Mouse (Mus musculus) testis, adult 2 months (tissue): ENCODE data around the gene Lgals1.

Source experiments
- CTCF ChIP-seq: fragments of 200-500 bp; IDR thresholded peaks from 2 replicates; pipeline ENCODE4 v1.5.1; 2012; ENCODE audit warnings: low read depth, mild to moderate bottlenecking, inconsistent platforms, low read length, moderate library complexity; ENCODE audit not compliant: control insufficient read depth, insufficient read depth, insufficient replicate concordance
- POLR2A ChIP-seq: fragments of 200-500 bp; IDR thresholded peaks from 2 replicates; pipeline ENCODE4 v1.6.1; 2012; ENCODE audit warnings: low read depth, mild to moderate bottlenecking, inconsistent platforms, low read length, moderate library complexity; ENCODE audit not compliant: control insufficient read depth

GRCm38 (mm10) chr15:78930192-78930706 is 3.7 kb downstream of the Lgals1 start:
- TF ChIP-seq POLR2A (no peak), CTCF (no peak)
